Mouse (Mus musculus): Measurements from ENCODE around the gene Nop2. TPM values are rescaled to one million over a fixed set of nuclear protein-coding genes. Genes with fewer than 3 reads are reported as not detected.

Gene Nop2
- polyA plus RNA-seq, 1 experiment = 55.4 TPM

DNA sequence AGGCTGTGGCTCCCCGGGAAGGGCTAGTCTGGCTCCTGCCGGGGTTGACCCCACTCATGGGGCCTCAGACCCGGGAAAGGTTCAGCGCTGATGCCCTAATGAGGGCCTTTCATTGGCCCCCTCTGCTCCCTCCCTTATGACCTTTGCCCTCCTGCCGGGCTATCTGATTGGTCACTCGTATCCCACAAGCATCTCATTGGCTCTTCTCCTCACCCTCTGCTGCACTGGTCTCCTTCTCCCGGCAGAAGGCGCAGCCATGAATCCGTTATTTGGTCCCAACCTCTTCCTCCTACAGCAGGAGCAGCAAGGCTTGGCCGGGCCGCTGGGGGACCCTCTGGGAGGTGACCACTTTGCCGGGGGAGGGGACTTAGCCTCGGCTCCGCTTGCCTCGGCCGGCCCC lies 13.3 kb downstream of the Nop2 start, which contains the start of gene Iffo1:
Gene Iffo1 (plus strand): TSS at position 241 of the 400 bp plus-strand sequence.
- Histone ChIP-seq H3K27me3 (ENCODE audit: control insufficient read depth, insufficient read depth, insufficient read length) (no peaks in the 10 kb centered on the region), H3ac (ENCODE audit: control insufficient read depth, insufficient read length) (peak within 1 kb of the TSS; percentile 60), H3K79me2 (ENCODE audit: control insufficient read depth, insufficient read depth) (peaks cover 19% of the 10 kb centered on the region), H3K4me3 (peak within 1 kb of the TSS; percentile 98), H3K4me2 (ENCODE audit: low read depth) (peak within 1 kb of the TSS; percentile 70), H3K36me3 (ENCODE audit: control insufficient read depth, insufficient read depth) (peaks cover 12% of the 10 kb centered on the region)
- TF ChIP-seq POLR2AphosphoS2 (IDR thresholded peaks at IDR 0.05; ENCODE audit: insufficient read length, low read depth) = peak; percentile 66
- TF ChIP-seq SRF (IDR thresholded peaks at IDR 0.05; ENCODE audit: control insufficient read depth, insufficient read length, low read depth) = peak; percentile 24
- peak; percentile 80 for TF ChIP-seq POLR2A (IDR thresholded peaks at IDR 0.05; ENCODE audit: insufficient read length, low read depth)
- TF ChIP-seq MYOD1 (IDR thresholded peaks at IDR 0.05; ENCODE audit: control insufficient read depth in 1 of 3, insufficient read length in 2 of 3, low read depth in 2 of 3) = no peak

DNA sequence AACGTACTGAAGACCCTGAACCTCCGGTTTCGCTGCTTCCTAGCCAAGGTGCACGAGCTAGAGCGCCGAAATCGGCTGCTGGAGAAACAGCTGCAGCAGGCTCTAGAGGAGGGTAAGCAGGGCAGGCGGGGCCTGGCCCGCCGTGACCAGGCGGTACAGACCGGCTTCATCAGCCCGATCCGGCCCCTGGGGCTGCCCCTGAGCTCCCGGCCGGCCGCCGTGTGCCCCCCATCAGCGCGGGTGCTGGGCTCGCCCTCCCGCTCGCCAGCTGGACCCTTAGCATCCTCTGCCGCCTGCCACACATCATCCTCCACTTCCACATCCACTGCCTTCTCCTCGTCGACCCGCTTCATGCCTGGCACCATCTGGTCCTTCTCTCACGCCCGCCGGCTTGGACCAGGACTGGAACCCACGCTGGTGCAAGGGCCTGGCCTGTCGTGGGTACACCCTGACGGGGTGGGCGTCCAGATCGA lies 13.8 kb downstream of the Nop2 start:
- TF ChIP-seq USF1 (IDR thresholded peaks at IDR 0.05; ENCODE audit: low read depth) (no peak), POLR2A (IDR thresholded peaks at IDR 0.05; ENCODE audit: insufficient read length, low read depth) (peak; percentile 46), MYOG (IDR thresholded peaks at IDR 0.05; ENCODE audit: control insufficient read depth in 1 of 3, insufficient read depth in 1 of 3, insufficient read length in 2 of 3, low read depth in 2 of 3) (no peak), CEBPB (IDR thresholded peaks at IDR 0.05; ENCODE audit: insufficient read depth, poor library complexity, severe bottlenecking) (no peak), SRF (IDR thresholded peaks at IDR 0.05; ENCODE audit: control insufficient read depth, insufficient read length, low read depth) (no peak), E2F4 (IDR thresholded peaks at IDR 0.05; ENCODE audit: insufficient read depth) (no peak), TCF12 (IDR thresholded peaks at IDR 0.05; ENCODE audit: insufficient read depth, poor library complexity, severe bottlenecking) (no peak), REST (IDR thresholded peaks at IDR 0.05; ENCODE audit: insufficient read depth, insufficient read length) (no peak), TCF3 (IDR thresholded peaks at IDR 0.05; ENCODE audit: insufficient read length, low read depth) (no peak), MAX (IDR thresholded peaks at IDR 0.05; ENCODE audit: low read depth) (no peak), MYOD1 (IDR thresholded peaks at IDR 0.05; ENCODE audit: control insufficient read depth in 1 of 3, insufficient read length in 2 of 3, low read depth in 2 of 3) (peak in 1 of 3 experiments; percentile 2), POLR2AphosphoS2 (IDR thresholded peaks at IDR 0.05; ENCODE audit: insufficient read length, low read depth) (peak; percentile 57)
- Histone ChIP-seq H3ac (ENCODE audit: control insufficient read depth, insufficient read length) (peak overlapping the region; percentile 60), H3K79me2 (ENCODE audit: control insufficient read depth, insufficient read depth) (peaks cover 22% of the 10 kb centered on the region), H3K4me3 (peak overlapping the region; percentile 98), H3K36me3 (ENCODE audit: control insufficient read depth, insufficient read depth) (peaks cover 12% of the 10 kb centered on the region), H3K4me2 (ENCODE audit: low read depth) (peak overlapping the region; percentile 70), H3K27me3 (ENCODE audit: control insufficient read depth, insufficient read depth, insufficient read length) (no peaks in the 10 kb centered on the region)

DNA sequence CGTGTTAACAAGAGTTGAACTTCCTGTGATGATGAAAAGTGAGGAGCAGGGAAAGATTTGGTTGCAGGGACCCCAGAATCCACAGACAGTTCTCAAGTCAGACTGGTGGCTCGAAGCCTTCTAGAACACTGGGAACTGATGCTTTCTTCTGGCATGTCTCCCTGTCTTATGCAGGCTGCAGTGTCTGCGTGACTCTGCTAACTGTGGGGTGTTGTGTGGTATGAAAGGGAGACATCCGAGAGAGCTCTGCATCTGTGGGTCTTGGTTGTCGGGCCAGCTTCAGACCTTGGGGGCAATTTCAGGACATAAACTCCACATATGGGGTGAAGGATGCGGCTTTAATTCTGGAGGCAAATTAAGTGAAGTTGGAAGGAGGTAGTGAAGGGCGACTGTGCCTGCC lies 14.4 kb downstream of the Nop2 start:
- Histone ChIP-seq H3K4me3 (peak overlapping the region; percentile 98), H3K36me3 (ENCODE audit: control insufficient read depth, insufficient read depth) (peaks cover 12% of the 10 kb centered on the region), H3K79me2 (ENCODE audit: control insufficient read depth, insufficient read depth) (peaks cover 29% of the 10 kb centered on the region), H3K4me2 (ENCODE audit: low read depth) (peak overlapping the region; percentile 70), H3K27me3 (ENCODE audit: control insufficient read depth, insufficient read depth, insufficient read length) (no peaks in the 10 kb centered on the region), H3ac (ENCODE audit: control insufficient read depth, insufficient read length) (peak overlapping the region; percentile 60)
- TF ChIP-seq POLR2A (IDR thresholded peaks at IDR 0.05; ENCODE audit: insufficient read length, low read depth) = peak; percentile 12
- TF ChIP-seq POLR2AphosphoS2 (IDR thresholded peaks at IDR 0.05; ENCODE audit: insufficient read length, low read depth) = no peak

DNA sequence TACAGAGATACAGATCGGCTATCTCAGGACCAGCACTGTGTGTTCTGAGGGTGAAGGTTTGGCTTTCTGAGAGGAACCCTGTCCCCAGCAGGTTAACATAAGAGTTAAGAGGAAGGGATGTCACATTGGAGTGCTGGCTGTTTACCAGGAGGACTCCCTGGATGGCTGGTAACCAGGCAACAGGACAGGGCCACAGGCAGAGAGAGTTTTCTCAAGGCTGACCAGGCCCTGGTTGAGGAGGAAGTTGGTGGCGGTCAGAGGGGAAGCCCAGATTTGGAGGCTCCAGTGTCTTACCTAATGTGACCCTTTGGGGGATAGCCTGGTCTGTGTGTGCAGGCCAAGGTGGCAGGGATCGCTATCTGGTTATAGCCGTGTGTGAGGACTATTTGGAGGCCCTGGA lies 15.1 kb downstream of the Nop2 start:
- Histone ChIP-seq H3K4me2 (ENCODE audit: low read depth) (peak overlapping the region; percentile 70), H3K27me3 (ENCODE audit: control insufficient read depth, insufficient read depth, insufficient read length) (no peaks in the 10 kb centered on the region), H3K79me2 (ENCODE audit: control insufficient read depth, insufficient read depth) (peaks cover 32% of the 10 kb centered on the region), H3K4me3 (peak overlapping the region; percentile 98), H3ac (ENCODE audit: control insufficient read depth, insufficient read length) (peak overlapping the region; percentile 60), H3K36me3 (ENCODE audit: control insufficient read depth, insufficient read depth) (peaks cover 11% of the 10 kb centered on the region)
- TF ChIP-seq TCF12 (IDR thresholded peaks at IDR 0.05; ENCODE audit: insufficient read depth, poor library complexity, severe bottlenecking) (no peak), CEBPB (IDR thresholded peaks at IDR 0.05; ENCODE audit: insufficient read depth, poor library complexity, severe bottlenecking) (no peak), MYOG (IDR thresholded peaks at IDR 0.05; ENCODE audit: control insufficient read depth in 1 of 3, insufficient read depth in 1 of 3, insufficient read length in 2 of 3, low read depth in 2 of 3) (no peak), MYOD1 (IDR thresholded peaks at IDR 0.05; ENCODE audit: control insufficient read depth in 1 of 3, insufficient read length in 2 of 3, low read depth in 2 of 3) (no peak), SRF (IDR thresholded peaks at IDR 0.05; ENCODE audit: control insufficient read depth, insufficient read length, low read depth) (no peak), TCF3 (IDR thresholded peaks at IDR 0.05; ENCODE audit: insufficient read length, low read depth) (no peak)

DNA sequence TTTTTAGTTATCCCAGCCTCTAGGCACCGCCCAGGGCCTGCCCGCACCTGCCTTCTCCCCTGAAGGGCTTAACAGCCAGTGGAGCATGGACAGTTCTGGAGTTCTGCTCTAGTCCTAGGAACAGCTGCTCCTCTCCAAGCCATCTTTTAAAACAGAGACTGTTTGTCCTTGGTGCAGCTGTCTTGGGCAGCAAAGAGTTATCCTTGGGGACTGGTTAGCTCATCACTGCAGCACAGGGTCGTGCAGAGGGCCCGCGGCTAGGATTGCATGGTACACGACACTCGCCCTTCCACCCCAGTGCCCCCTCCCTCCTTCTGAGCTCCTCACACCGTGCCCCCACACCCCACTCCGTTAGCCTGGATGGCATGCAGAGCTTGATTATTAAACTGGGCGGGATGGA lies 15.6 kb downstream of the Nop2 start:
- Histone ChIP-seq H3K4me2 (ENCODE audit: low read depth) (peak overlapping the region; percentile 70), H3ac (ENCODE audit: control insufficient read depth, insufficient read length) (peak overlapping the region; percentile 60), H3K36me3 (ENCODE audit: control insufficient read depth, insufficient read depth) (peaks cover 9% of the 10 kb centered on the region), H3K79me2 (ENCODE audit: control insufficient read depth, insufficient read depth) (peaks cover 32% of the 10 kb centered on the region), H3K4me3 (peak overlapping the region; percentile 98), H3K27me3 (ENCODE audit: control insufficient read depth, insufficient read depth, insufficient read length) (no peaks in the 10 kb centered on the region)
- TF ChIP-seq MYOG (IDR thresholded peaks at IDR 0.05; ENCODE audit: control insufficient read depth in 1 of 3, insufficient read depth in 1 of 3, insufficient read length in 2 of 3, low read depth in 2 of 3) = peak; percentile 86 to 97 (median 88)
- peak; percentile 15 for TF ChIP-seq TCF3 (IDR thresholded peaks at IDR 0.05; ENCODE audit: insufficient read length, low read depth)
- TF ChIP-seq REST (IDR thresholded peaks at IDR 0.05; ENCODE audit: insufficient read depth, insufficient read length) = no peak
- TF ChIP-seq MYOD1 (IDR thresholded peaks at IDR 0.05; ENCODE audit: control insufficient read depth in 1 of 3, insufficient read length in 2 of 3, low read depth in 2 of 3) = peak; percentile 79 to 95 (median 86)
- no peak for TF ChIP-seq E2F4 (IDR thresholded peaks at IDR 0.05; ENCODE audit: insufficient read depth)
- no peak for TF ChIP-seq CEBPB (IDR thresholded peaks at IDR 0.05; ENCODE audit: insufficient read depth, poor library complexity, severe bottlenecking)
- peak; percentile 88 for TF ChIP-seq TCF12 (IDR thresholded peaks at IDR 0.05; ENCODE audit: insufficient read depth, poor library complexity, severe bottlenecking)
- no peak for TF ChIP-seq MAX (IDR thresholded peaks at IDR 0.05; ENCODE audit: low read depth)
- TF ChIP-seq POLR2A (IDR thresholded peaks at IDR 0.05; ENCODE audit: insufficient read length, low read depth) = peak; percentile 54
- TF ChIP-seq POLR2AphosphoS2 (IDR thresholded peaks at IDR 0.05; ENCODE audit: insufficient read length, low read depth) = peak; percentile 71
- no peak for TF ChIP-seq SRF (IDR thresholded peaks at IDR 0.05; ENCODE audit: control insufficient read depth, insufficient read length, low read depth)
- no peak for TF ChIP-seq USF1 (IDR thresholded peaks at IDR 0.05; ENCODE audit: low read depth)

Measured in myocyte (in vitro differentiated cells).